Mouse (Mus musculus) heart, postnatal 0 days (tissue): ENCODE measurements around the gene Gm29427. TPM values are rescaled to one million over a fixed set of nuclear protein-coding genes. Genes with fewer than 3 reads are reported as not detected.
A peak's percentile ranks its signal among the peaks of the same experiment; 100 is the strongest.

Experiments
- ATAC-seq: fragments of 200-750 bp; cut with Nextera tagmentation; 2 replicates; pipeline ENCODE4 v1.8.0; 2017; ENCODE audit warnings: low read depth, moderate number of reproducible peaks, moderate library complexity; ENCODE audit not compliant: insufficient read depth
- DNase-seq: peaks from one replicate; pipeline ENCODE4 v3.0.0-alpha.2; 2016; ENCODE audit warnings: low spot score
- H3K27ac ChIP-seq: fragments of 300-500 bp; sonication (generic); 2 replicates; pipeline ENCODE4 v1.5.1; 2014; ENCODE audit warnings: low read depth, mild to moderate bottlenecking
- H3K27me3 ChIP-seq: fragments of 300-500 bp; sonication (generic); 2 replicates; pipeline ENCODE4 v1.6.1; 2014; ENCODE audit warnings: low read length, mixed read lengths; ENCODE audit not compliant: control insufficient read depth, insufficient read depth
- H3K36me3 ChIP-seq: fragments of 300-500 bp; sonication (generic); replicated peaks from 2 replicates; pipeline ENCODE4 v1.6.1; 2014; ENCODE audit warnings: low read length, mixed read lengths; ENCODE audit not compliant: control insufficient read depth, insufficient read depth
- H3K4me1 ChIP-seq: fragments of 300-500 bp; sonication (generic); 2 replicates; pipeline ENCODE4 v1.6.1; 2014; ENCODE audit warnings: antibody characterized with exemption; ENCODE audit not compliant: control insufficient read depth, insufficient read depth
- H3K4me2 ChIP-seq: fragments of 300-500 bp; sonication (generic); 2 replicates; pipeline ENCODE4 v1.6.1; 2014; ENCODE audit warnings: low read depth, mild to moderate bottlenecking, low read length, moderate library complexity
- H3K4me3 ChIP-seq: fragments of 300-500 bp; sonication (generic); 2 replicates; pipeline ENCODE4 v1.5.1; 2014; ENCODE audit warnings: low read depth, low read length
- H3K9ac ChIP-seq: fragments of 300-500 bp; sonication (generic); replicated peaks from 2 replicates; pipeline ENCODE4 v1.6.1; 2014; ENCODE audit warnings: low read depth, low read length, mixed read lengths
- H3K9me3 ChIP-seq: fragments of 300-500 bp; sonication (generic); replicated peaks from 2 replicates; pipeline ENCODE4 v1.6.1; 2016; ENCODE audit warnings: low read length; ENCODE audit not compliant: control insufficient read depth
- CTCF ChIP-seq: IDR thresholded peaks from 2 replicates; pipeline ENCODE4 v1.5.1; 2016; ENCODE audit warnings: antibody characterized with exemption, control low read depth, low read depth
- EP300 ChIP-seq: IDR thresholded peaks from 2 replicates; pipeline ENCODE4 v1.6.1; 2016; ENCODE audit warnings: antibody characterized with exemption, low read depth
- WGBS: fragments of 180-500 bp; shearing (Covaris S2); extraction: QIAGEN DNeasy Blood & Tissue Kit; methylation state at CpG from one replicate; pipeline ENCODE4 v1.1.7; 2014; 5-methylcytosine and 5-hydroxymethylcytosine counted together
- polyA plus RNA-seq: library from polyadenylated mRNA; unstranded; fragments of >200 nt; fragmentation: Nextera tagmentation; extraction: Ambion mirVana; gene quantifications from 2 replicates; pipeline ENCODE4 v1.2.1, GENCODE M21; 2015
- total RNA-seq: library from RNA; depleted of rRNA; stranded (reverse); fragments of >200 nt; gene quantifications from 2 replicates; pipeline ENCODE4 v1.2.3, GENCODE M21; 2014; ENCODE audit warnings: low replicate concordance

Gm29427 gene
- total and polyA plus RNA-seq, 2 experiments from 2014 or later: not detected

GRCm38 (mm10) chr1:130717291-130717871, 1.8 kb upstream of the Gm29427 start, which contains the start of gene Yod1:
Yod1 (plus strand) TSS chr1:130717327.
- Histone ChIP-seq H3K9me3 (no peaks in the 10 kb centered on the region), H3K36me3 (peaks cover 9% of the 10 kb centered on the region), H3K27ac (peak within 1 kb of the TSS; percentile 88), H3K9ac (peak within 1 kb of the TSS; percentile 76), H3K27me3 (no peaks in the 10 kb centered on the region), H3K4me2 (peak within 1 kb of the TSS; percentile 96), H3K4me1 (peaks cover 3% of the 10 kb centered on the region; the same call in 1 of the 2 replicates), H3K4me3 (peak within 1 kb of the TSS; percentile 65)
- TF ChIP-seq EP300: peak; percentile 95
- no peak; the same call in 1 of the 2 replicates for TF ChIP-seq CTCF
- ATAC-seq (peak; percentile 81), DNase-seq (peak; percentile 86)
- under 1% methylated on average over 53 of the region's 54 CpGs for WGBS

DNA sequence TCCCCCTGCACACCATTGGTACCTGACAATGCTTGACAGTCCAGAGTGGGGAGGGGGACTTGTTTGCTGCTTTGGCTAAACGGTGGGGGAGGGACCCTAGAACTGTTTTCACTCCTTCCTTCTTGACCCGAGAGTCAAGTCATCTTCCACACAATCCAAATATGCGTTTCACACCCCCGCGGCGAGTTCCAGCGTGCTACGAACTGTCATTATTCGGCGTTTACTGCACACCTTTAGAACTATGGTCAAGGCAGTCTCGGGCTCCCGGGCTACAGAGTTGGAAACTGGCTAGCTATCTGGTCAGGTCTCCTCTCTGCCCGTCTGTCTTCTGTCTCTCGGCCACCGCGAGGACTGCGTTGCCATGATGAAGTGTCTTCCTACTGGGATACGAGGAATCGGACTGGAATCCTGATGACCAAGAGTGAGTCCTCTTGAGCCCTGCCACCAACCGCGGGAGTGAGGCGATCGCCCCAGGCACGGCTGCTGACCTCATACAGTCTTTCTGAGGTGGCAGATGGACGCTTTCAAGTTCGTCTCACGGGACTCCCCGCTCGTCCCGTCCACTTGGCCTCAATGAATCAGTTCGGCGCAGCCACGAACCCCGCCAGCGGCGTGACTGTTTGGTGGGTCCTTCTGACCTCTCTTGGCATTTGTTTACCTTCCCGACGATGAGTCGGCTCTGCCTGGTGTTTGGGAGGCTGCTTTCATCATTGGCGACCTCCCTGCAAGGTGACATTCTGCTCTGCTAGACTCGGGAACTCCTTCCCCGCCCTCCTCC, 1.1 kb upstream of the Gm29427 start:
- Histone ChIP-seq H3K9me3 (no peaks in the 10 kb centered on the region), H3K9ac (peak overlapping the region; percentile 76), H3K36me3 (peaks cover 10% of the 10 kb centered on the region), H3K4me3 (peak overlapping the region; percentile 65), H3K4me2 (peak overlapping the region; percentile 96), H3K27me3 (no peaks in the 10 kb centered on the region), H3K4me1 (peaks cover 3% of the 10 kb centered on the region; the same call in 1 of the 2 replicates), H3K27ac (peak overlapping the region; percentile 88)
- WGBS: under 1% methylated on average over 42 of the region's 42 CpGs
- ATAC-seq (peak; percentile 14), DNase-seq (peak; percentile 32)
- no peak; the same call in 1 of the 2 replicates for TF ChIP-seq EP300
- TF ChIP-seq CTCF: no peak

GRCm38 (mm10) chr1:130716218-130716512, 566 bp upstream of the Gm29427 start:
- Histone ChIP-seq H3K9ac (peak overlapping the region; percentile 76), H3K4me3 (peak overlapping the region; percentile 65), H3K27ac (peak overlapping the region; percentile 88), H3K36me3 (peaks cover 12% of the 10 kb centered on the region), H3K9me3 (no peaks in the 10 kb centered on the region), H3K27me3 (no peaks in the 10 kb centered on the region), H3K4me2 (peak overlapping the region; percentile 96), H3K4me1 (peaks cover 3% of the 10 kb centered on the region; the same call in 1 of the 2 replicates)
- 3% methylated on average over 3 of the region's 3 CpGs for WGBS
- DNase-seq: no peak
- no peak for ATAC-seq
- TF ChIP-seq EP300 (peak; percentile 9; the same call in 1 of the 2 replicates), CTCF (no peak)

GRCm38 (mm10) chr1:130714046-130714445, 1.6 kb downstream of the Gm29427 start:
- no peak overlapping the region for H3K4me3 ChIP-seq
- no peak overlapping the region for H3K4me2 ChIP-seq

GRCm38 (mm10) chr1:130710283-130711080, 5.1 kb downstream of the Gm29427 start:
- Histone ChIP-seq H3K9me3 (no peaks in the 10 kb centered on the region), H3K4me2 (no peak overlapping the region), H3K36me3 (peaks cover 32% of the 10 kb centered on the region), H3K27me3 (no peaks in the 10 kb centered on the region), H3K4me3 (no peak overlapping the region), H3K27ac (0 out of 2 replicates have a peak overlapping the region, but pooled peaks have one; percentile 3), H3K9ac (no peak overlapping the region), H3K4me1 (0 out of 2 replicates have a peak, but pooled peaks cover 5% of the 10 kb centered on the region)
- DNase-seq (no peak), ATAC-seq (no peak)
- no peak; the same call in 1 of the 2 replicates for TF ChIP-seq EP300
- no peak for TF ChIP-seq CTCF
- WGBS: 78% methylated on average over 22 of the region's 22 CpGs

More at GRCm38 (mm10) chr1:130714046-130714445, 1.6 kb downstream of the Gm29427 start:
- Histone ChIP-seq H3K27ac (no peak overlapping the region), H3K36me3 (peaks cover 8% of the 10 kb centered on the region; the same call in 1 of the 2 replicates), H3K9ac (no peak overlapping the region), H3K9me3 (no peaks in the 10 kb centered on the region), H3K27me3 (no peaks in the 10 kb centered on the region), H3K4me1 (peaks cover 8% of the 10 kb centered on the region; the same call in 1 of the 2 replicates)
- DNase-seq (no peak), ATAC-seq (no peak)
- TF ChIP-seq CTCF (no peak), EP300 (no peak)
- 79% methylated on average over 4 of the region's 4 CpGs for WGBS
